ENCODE assay signal across 30 mouse cellular contexts in genomic region chr8:118538816-118539558, GRCm38 (mm10).
DNase-seq lines count a peak whose midpoint lies in the region; ATAC-seq and TF ChIP-seq lines count a peak whose summit lies in the region.
"Had no signal": no experiment of that assay in that cellular context is flagged by ENCODE, and none has a peak within 500 bp of the region (broad histone marks: within the 10 kb centered on the region; RNA-seq: fewer than 3 reads in every experiment).

No protein-coding gene starts in this region.

- WGBS in hindbrain, embryonic 10.5 days: 54% methylated on average over 8 of the region's 8 CpGs
- 43% methylated on average over 8 of the region's 8 CpGs for WGBS in hindbrain, embryonic 16.5 days
- WGBS in midbrain, embryonic 12.5 days: 57% methylated on average over 8 of the region's 8 CpGs
- WGBS in midbrain, embryonic 16.5 days: 52% methylated on average over 8 of the region's 8 CpGs
- 47% methylated on average over 8 of the region's 8 CpGs for WGBS in midbrain, embryonic 13.5 days

- ATAC-seq in hindbrain, embryonic 16.5 days: no peak
- peak; percentile 83 for ATAC-seq in midbrain, embryonic 12.5 days (ENCODE audit: low FRiP score, low read depth)
- no peak for ATAC-seq in midbrain, embryonic 16.5 days
- peak; percentile 50; the same call in 1 of the 2 replicates for ATAC-seq in midbrain, embryonic 13.5 days
- ATAC-seq: hindbrain, postnatal 0 days; intestine, embryonic 15.5 days; Patski had no signal

- H3K36me3 ChIP-seq in hindbrain, embryonic 10.5 days: no peaks in the 10 kb centered on the region
- no peaks in the 10 kb centered on the region for H3K36me3 ChIP-seq in hindbrain, embryonic 16.5 days (ENCODE audit: control insufficient read depth, insufficient read depth, low read length)
- H3K36me3 ChIP-seq in midbrain, embryonic 12.5 days: no peaks in the 10 kb centered on the region
- no peaks in the 10 kb centered on the region for H3K36me3 ChIP-seq in midbrain, embryonic 16.5 days (ENCODE audit: control insufficient read depth, insufficient read depth, low read length)
- H3K36me3 ChIP-seq in C2C12 (ENCODE audit: control insufficient read depth, insufficient read depth): no peaks in the 10 kb centered on the region
- no peaks in the 10 kb centered on the region for H3K36me3 ChIP-seq in midbrain, embryonic 13.5 days
- H3K36me3 ChIP-seq: embryonic facial prominence, embryonic 12.5 days; forebrain, embryonic 12.5 days; heart, embryonic 12.5 days; intestine, embryonic 15.5 days had no signal

- H3K4me3 ChIP-seq in hindbrain, embryonic 10.5 days: no peak overlapping the region
- H3K4me3 ChIP-seq in hindbrain, embryonic 16.5 days (ENCODE audit: low read length): no peak overlapping the region
- no peak overlapping the region for H3K4me3 ChIP-seq in midbrain, embryonic 12.5 days
- no peak overlapping the region for H3K4me3 ChIP-seq in midbrain, embryonic 16.5 days (ENCODE audit: low read depth, low read length)
- H3K4me3 ChIP-seq in C2C12 (ENCODE audit: insufficient read depth, poor library complexity, severe bottlenecking): no peak overlapping the region
- H3K4me3 ChIP-seq in midbrain, embryonic 13.5 days (replicated peaks): no peak overlapping the region
- H3K4me3 ChIP-seq: embryonic facial prominence, embryonic 12.5 days; erythroblast, embryonic 14.5 days; forebrain, embryonic 12.5 days; heart, adult 2 months; heart, embryonic 12.5 days; intestine, embryonic 15.5 days had no signal

- peaks cover 80% of the 10 kb centered on the region for H3K27me3 ChIP-seq in hindbrain, embryonic 10.5 days (ENCODE audit: insufficient read depth, poor library complexity, severe bottlenecking)
- no peaks in the 10 kb centered on the region for H3K27me3 ChIP-seq in hindbrain, embryonic 16.5 days (replicated peaks; ENCODE audit: control insufficient read depth, insufficient read depth, low read length)
- H3K27me3 ChIP-seq in midbrain, embryonic 12.5 days: peaks cover 78% of the 10 kb centered on the region
- H3K27me3 ChIP-seq in midbrain, embryonic 16.5 days (ENCODE audit: control insufficient read depth, insufficient read depth, low read depth, low read length): no peaks in the 10 kb centered on the region
- no peaks in the 10 kb centered on the region for H3K27me3 ChIP-seq in C2C12 (ENCODE audit: control insufficient read depth, insufficient read depth, insufficient read length)
- H3K27me3 ChIP-seq in midbrain, embryonic 13.5 days: peaks cover 78% of the 10 kb centered on the region
- H3K27me3 ChIP-seq: forebrain, embryonic 12.5 days; heart, embryonic 12.5 days; intestine, embryonic 15.5 days; Patski had no signal

- H3K4me1 ChIP-seq in hindbrain, embryonic 10.5 days (replicated peaks): peaks cover 11% of the 10 kb centered on the region; the same call in 1 of the 2 replicates
- H3K4me1 ChIP-seq in hindbrain, embryonic 16.5 days (ENCODE audit: control insufficient read depth, insufficient read depth, low read depth, low read length): peaks cover 7% of the 10 kb centered on the region
- peaks cover 12% of the 10 kb centered on the region; the same call in 1 of the 2 replicates for H3K4me1 ChIP-seq in midbrain, embryonic 12.5 days
- peaks cover 9% of the 10 kb centered on the region; the same call in 1 of the 2 replicates for H3K4me1 ChIP-seq in midbrain, embryonic 16.5 days (ENCODE audit: control insufficient read depth, insufficient read depth, low read length)
- peaks cover 12% of the 10 kb centered on the region for H3K4me1 ChIP-seq in midbrain, embryonic 13.5 days (replicated peaks)
- H3K4me1 ChIP-seq: intestine, embryonic 15.5 days had no signal

- no peaks in the 10 kb centered on the region for H3K79me2 ChIP-seq in C2C12 (ENCODE audit: control insufficient read depth, insufficient read depth)

- no peak overlapping the region for H3K27ac ChIP-seq in hindbrain, embryonic 10.5 days
- no peak overlapping the region for H3K27ac ChIP-seq in hindbrain, embryonic 16.5 days (ENCODE audit: low read depth, low read length)
- H3K27ac ChIP-seq in midbrain, embryonic 12.5 days (replicated peaks): no peak overlapping the region
- no peak overlapping the region for H3K27ac ChIP-seq in midbrain, embryonic 16.5 days (ENCODE audit: low read length)
- no peak overlapping the region for H3K27ac ChIP-seq in midbrain, embryonic 13.5 days
- H3K27ac ChIP-seq: embryonic facial prominence, embryonic 12.5 days; forebrain, embryonic 12.5 days; heart, adult 2 months; hindbrain, postnatal 0 days; intestine, embryonic 15.5 days; kidney, postnatal 0 days; liver, embryonic 14.5 days; macrophage had no signal

- H3K79me3 ChIP-seq in C2C12 (ENCODE audit: low read depth): no peaks in the 10 kb centered on the region

- TF ChIP-seq CTCF in C2C12 (IDR thresholded peaks at IDR 0.05; ENCODE audit: control insufficient read depth, insufficient read depth, insufficient read length): no peak

- H3K9ac ChIP-seq in hindbrain, embryonic 16.5 days (ENCODE audit: low read depth, low read length): no peak overlapping the region
- H3K9ac ChIP-seq in midbrain, embryonic 12.5 days (replicated peaks): no peak overlapping the region
- H3K9ac ChIP-seq in midbrain, embryonic 16.5 days (ENCODE audit: low read depth, low read length): no peak overlapping the region
- H3K9ac ChIP-seq in midbrain, embryonic 13.5 days (replicated peaks): no peak overlapping the region
- H3K9ac ChIP-seq: embryonic facial prominence, embryonic 12.5 days; forebrain, embryonic 12.5 days; heart, embryonic 12.5 days; intestine, embryonic 15.5 days; liver, embryonic 14.5 days had no signal

- H3K9me3 ChIP-seq in hindbrain, embryonic 10.5 days: no peaks in the 10 kb centered on the region
- no peaks in the 10 kb centered on the region for H3K9me3 ChIP-seq in hindbrain, embryonic 16.5 days (ENCODE audit: control insufficient read depth, low read length)
- no peaks in the 10 kb centered on the region for H3K9me3 ChIP-seq in midbrain, embryonic 12.5 days
- H3K9me3 ChIP-seq in midbrain, embryonic 16.5 days (replicated peaks; ENCODE audit: control insufficient read depth, low read length, poor library complexity, severe bottlenecking): no peaks in the 10 kb centered on the region
- H3K9me3 ChIP-seq in midbrain, embryonic 13.5 days: no peaks in the 10 kb centered on the region
- H3K9me3 ChIP-seq: embryonic facial prominence, embryonic 12.5 days; forebrain, embryonic 12.5 days; heart, embryonic 12.5 days; intestine, embryonic 15.5 days had no signal

- peak; percentile 26 for DNase-seq in hindbrain, embryonic 10.5 days (ENCODE audit: low spot score)
- DNase-seq in natural killer cell, adult 2 months (ENCODE audit: low spot score in 2 of 2): no peak
- DNase-seq: adrenal gland, postnatal 10 days; cerebellum, adult 11 months; cerebellum, adult 9-10 months; cerebellum, postnatal 36 days; heart, adult 2 months; heart, postnatal 4 days; kidney, adult 2 months; kidney, postnatal 4 days; liver; lung, adult 2 months; lung, postnatal 10 days; thymus, adult 2 months; thymus, postnatal 4 days had no signal

- no peak overlapping the region for H3ac ChIP-seq in C2C12 (ENCODE audit: control insufficient read depth, insufficient read length, low read depth)

- H3K4me2 ChIP-seq in hindbrain, embryonic 16.5 days (ENCODE audit: low read length): no peak overlapping the region
- H3K4me2 ChIP-seq in midbrain, embryonic 12.5 days (replicated peaks): no peak overlapping the region
- no peak overlapping the region for H3K4me2 ChIP-seq in midbrain, embryonic 16.5 days (ENCODE audit: low read length)
- no peak overlapping the region for H3K4me2 ChIP-seq in midbrain, embryonic 13.5 days (replicated peaks)
- H3K4me2 ChIP-seq: embryonic facial prominence, embryonic 12.5 days; forebrain, embryonic 12.5 days; heart, embryonic 12.5 days; intestine, embryonic 15.5 days had no signal

TF ChIP-seq in C2C12, 6 proteins besides CTCF, POLR2A, EP300 and RAD21:
- TF ChIP-seq FOSL1 (IDR thresholded peaks at IDR 0.05; ENCODE audit: insufficient read depth, low read length, poor library complexity, severe bottlenecking) (no peak), MYOD1 (IDR thresholded peaks at IDR 0.05; ENCODE audit: control insufficient read depth, insufficient read length, low read depth) (peak; percentile 52), MAX (IDR thresholded peaks at IDR 0.05) (peak; percentile 82)
TF ChIP-seq in C2C12: peak in this region for 2.

Comparison
In these comparisons a context has a peak if more than half of its experiments do, and no peak if none do; other contexts are left out.
1. ATAC-seq: peak in midbrain, embryonic 12.5 days (single experiment) and midbrain, embryonic 13.5 days (single experiment); none in hindbrain, embryonic 16.5 days (single experiment) and midbrain, embryonic 16.5 days (single experiment).